Mouse (Mus musculus) gastrocnemius, adult 8-10 months (tissue): ENCODE results near the gene Gm7030. TPM values are rescaled to one million over a fixed set of nuclear protein-coding genes. Genes with fewer than 3 reads are reported as not detected.
"Not testable (repeated sequence)": the region's sequence is repeated elsewhere in the genome, so short reads cannot be mapped to it uniquely, and the experiment has no call there.

Experiments
- DNase-seq, 2 experiments: peaks; one replicate each; pipeline ENCODE4 v3.0.0; 2022; ENCODE audit warnings: low spot score in 2 of 2
- total RNA-seq, 4 experiments: library from RNA; stranded (reverse); gene quantifications; 2 replicates each; pipeline ENCODE4 v1.2.4; 2022

The Gm7030 gene
- total RNA-seq, 4 experiments from 2014 or later = not detected

GRCm38 (mm10) chr17:36136299-36136848 is 7.1 kb upstream of the Gm7030 start:
- DNase-seq = not testable (repeated sequence)

DNA sequence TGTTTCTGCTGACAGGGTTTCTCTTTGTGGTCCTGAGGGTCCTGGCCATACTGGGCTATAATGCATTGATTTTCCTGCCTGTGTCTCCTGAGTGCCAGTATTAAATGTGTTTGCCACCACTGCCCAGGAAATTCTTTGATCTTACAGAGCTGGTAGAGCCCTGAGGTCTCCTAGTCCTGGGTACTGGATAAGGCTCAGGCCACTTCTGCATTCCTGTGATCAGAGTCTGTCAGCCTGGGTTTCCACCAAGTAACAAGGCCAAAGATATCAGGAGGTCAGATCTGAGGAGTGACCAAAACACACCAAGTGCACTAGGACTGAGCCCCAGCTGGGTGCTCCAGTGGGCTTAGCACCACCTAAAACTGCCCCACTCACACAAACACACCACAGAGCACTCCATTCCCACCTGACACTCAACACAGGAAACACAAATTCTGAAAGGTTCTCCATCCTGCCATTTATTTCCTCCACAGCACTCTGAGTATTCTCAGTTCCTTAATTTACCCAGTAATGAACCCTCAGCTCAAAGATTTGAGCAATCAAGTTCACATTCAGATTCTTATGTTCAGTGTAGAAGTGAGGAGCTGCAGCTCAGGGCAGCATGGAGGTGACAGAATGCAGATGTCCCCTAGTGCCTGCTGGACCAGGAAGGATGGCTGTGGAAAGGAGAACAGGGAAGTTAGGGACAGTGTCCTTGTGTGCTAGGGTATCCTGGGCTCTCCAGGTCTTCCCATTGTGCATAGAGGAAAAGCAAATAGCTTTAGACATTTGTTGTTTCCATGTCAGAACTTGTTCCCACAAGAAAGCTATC is 6.4 kb upstream of the Gm7030 start:
- DNase-seq = not testable (repeated sequence)

- no peak for DNase-seq
Observed at GRCm38 (mm10) chr17:36131516-36132265, 2.5 kb upstream of the Gm7030 start.

GRCm38 (mm10) chr17:36128525-36128924 is 700 bp downstream of the Gm7030 start:
- not testable (repeated sequence) for DNase-seq

DNA sequence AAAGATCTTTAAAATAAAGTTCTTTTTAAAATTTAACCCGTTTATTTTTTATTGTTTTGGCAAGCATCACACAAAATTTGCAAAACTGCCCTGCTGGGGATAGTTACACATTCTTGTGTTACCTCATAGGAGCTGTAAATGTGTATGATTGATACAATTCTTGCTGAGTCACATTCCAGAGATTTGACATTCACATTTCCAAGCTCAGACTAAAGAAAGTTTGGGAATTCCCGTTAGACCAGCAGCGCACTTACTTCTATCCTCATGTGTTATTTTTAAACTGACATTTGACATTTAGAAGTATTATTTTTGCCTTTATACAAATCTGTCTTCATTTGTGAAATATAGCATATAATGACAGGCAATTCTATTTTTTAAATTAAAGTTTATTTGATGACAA is 5.1 kb downstream of the Gm7030 start:
- not testable (repeated sequence) for DNase-seq

GRCm38 (mm10) chr17:36121352-36122020 is 7.7 kb downstream of the Gm7030 start, which contains the start of gene Gm19684:
Gm19684 (plus strand) TSS chr17:36121678.
- peak in 1 of 2 experiments; percentile 16 for DNase-seq

- not testable (repeated sequence) for DNase-seq
Observed at GRCm38 (mm10) chr17:36120839-36121238, 8.4 kb downstream of the Gm7030 start.

DNA sequence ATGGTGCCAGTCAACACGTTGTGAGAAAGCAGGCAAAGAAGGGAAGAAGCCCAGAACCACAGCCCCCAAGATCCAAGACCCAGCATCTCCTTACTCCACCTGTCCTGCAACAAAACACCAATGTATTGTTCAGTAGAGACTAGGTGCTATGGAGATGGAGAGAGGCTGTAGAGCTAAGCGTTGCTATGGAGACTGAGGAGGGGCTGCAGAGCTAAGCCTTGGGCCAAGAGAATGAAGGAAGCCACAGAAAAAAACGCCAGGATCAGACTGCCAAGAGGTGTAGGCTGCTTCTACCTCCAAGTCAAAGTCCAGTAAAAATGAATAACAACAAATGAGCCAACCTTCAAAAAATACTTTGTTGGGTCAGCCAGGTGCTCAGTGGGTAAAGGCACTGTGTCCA is 12.7 kb downstream of the Gm7030 start:
- DNase-seq = not testable (repeated sequence)

GRCm38 (mm10) chr17:36113979-36114593 is 15.1 kb downstream of the Gm7030 start:
- DNase-seq = not testable (repeated sequence)

DNA sequence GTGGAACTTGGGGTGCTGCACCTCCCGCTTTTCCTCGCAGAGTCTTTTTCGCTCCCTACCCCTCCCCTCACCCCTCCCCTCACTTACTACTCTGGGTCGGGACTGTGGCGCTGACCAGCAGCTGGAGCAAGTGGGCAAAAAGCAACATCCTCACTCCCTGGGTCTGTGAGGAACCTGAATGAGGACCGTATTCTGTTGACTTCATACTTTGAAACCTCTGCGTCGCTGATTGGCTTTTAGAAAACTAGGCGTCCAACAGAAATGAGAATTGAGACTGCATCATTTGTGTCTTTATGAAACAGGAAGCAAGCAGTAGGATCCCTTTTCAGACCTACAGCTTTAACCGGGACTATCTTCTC is 17.7 kb downstream of the Gm7030 start:
- not testable (repeated sequence) for DNase-seq

GRCm38 (mm10) chr17:36110641-36111509 is 18.4 kb downstream of the Gm7030 start:
- DNase-seq = not testable (repeated sequence)

GRCm38 (mm10) chr17:36110129-36110528 is 19.1 kb downstream of the Gm7030 start:
- DNase-seq = not testable (repeated sequence)

DNA sequence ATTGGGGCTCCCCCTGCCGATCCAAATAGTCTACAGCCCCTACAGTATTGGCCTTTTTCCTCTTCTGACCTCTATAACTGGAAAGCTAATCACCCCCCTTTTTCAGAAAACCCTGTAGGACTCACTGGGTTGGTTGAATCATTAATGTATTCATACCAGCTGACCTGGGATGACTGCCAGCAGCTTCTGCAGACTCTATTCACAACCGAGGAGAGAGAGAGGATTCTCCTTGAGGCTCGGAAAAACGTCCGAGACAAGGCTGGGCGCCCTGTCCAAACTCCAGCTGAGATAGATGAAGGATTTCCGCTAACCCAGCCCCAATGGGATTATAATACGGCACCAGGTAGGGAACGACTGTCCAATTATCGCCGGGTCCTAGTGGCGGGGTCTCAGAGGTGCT is 27.1 kb downstream of the Gm7030 start:
- not testable (repeated sequence) for DNase-seq

- not testable (repeated sequence) for DNase-seq
Observed at GRCm38 (mm10) chr17:36099603-36100002, 29.6 kb downstream of the Gm7030 start.

DNA sequence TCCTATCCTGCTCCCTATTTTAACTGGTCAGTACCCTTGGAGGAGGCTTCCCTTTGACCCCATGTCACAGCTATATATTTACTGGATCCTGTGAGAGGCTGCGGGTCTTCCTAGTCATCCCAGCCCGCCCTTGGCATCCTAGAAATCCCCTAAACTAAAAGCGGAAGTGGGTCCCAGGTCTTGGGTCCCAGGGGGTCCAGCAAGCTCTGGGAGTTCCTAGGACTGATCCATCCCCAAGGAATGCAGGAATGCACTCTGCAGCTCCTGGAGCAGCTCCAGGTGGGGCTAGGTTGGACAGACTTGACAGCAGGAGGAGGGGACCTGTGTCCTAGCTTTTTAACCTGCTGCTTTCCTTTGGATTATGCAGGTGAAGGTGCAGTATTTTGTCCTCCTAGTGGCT is 35.3 kb downstream of the Gm7030 start:
- DNase-seq = no peak

DNA sequence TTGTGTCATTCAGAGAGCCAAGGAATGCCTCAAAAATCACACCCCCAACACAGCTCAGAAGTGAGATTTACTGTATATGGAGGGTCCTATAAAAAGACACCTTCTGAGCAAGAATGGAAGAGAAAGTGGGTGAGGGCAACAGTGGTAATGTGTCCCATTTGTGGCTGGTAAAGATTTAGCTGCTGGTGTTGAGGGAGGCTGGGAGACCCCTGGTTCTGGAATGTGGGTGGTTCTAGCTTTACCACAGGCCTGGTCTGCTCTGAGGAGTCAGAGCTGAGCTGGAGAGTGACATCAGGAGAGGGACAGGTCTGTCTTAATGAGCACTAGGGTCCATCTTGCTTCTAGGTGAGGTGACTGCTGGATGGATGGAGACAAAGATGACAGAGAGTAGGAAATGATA is 36.7 kb downstream of the Gm7030 start:
- not testable (repeated sequence) for DNase-seq

DNA sequence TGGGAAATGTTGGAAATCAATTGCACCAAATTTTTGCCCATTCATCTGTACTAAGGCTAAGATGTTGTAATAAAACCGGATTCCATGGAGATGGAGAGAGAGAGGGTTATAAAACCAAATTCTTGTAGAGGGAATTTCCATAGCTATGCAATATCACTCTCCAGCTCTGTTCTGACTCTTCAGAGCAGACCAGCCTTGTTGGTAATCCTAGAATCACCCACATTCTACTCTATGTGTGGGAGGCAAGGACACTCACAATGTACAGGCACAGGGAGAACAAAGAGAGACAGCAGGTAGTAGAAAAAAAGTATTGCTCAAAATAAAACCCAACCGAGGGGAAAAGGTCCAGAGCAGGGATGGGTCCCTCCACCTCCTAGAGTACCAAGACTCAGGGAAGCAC is 37.3 kb downstream of the Gm7030 start:
- not testable (repeated sequence) for DNase-seq

DNA sequence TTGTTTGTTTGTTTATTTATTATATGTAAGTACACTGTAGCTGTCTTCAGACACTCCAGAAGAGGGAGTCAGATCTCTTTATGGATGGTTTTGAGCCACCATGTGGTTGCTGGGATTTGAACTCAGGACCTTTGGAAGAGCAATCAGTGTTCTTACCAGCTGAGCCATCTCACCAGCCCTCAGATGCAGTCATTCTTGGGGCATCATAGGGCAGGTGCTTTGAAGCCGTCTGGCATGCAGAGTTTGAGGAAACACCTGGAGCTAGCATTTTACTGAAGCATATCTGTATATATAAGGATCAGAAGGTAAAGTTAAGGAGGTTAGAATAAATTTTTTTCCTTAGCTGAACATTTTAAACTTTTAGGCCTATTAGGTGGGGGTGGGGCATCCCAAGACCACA is 43.2 kb downstream of the Gm7030 start:
- not testable (repeated sequence) for DNase-seq

- no peak for DNase-seq
Observed at GRCm38 (mm10) chr17:36083870-36084451, 45.3 kb downstream of the Gm7030 start.
